Mouse (Mus musculus) frontal cortex, postnatal 14 days (tissue): ENCODE results near the gene Armcx1.
"Not testable (repeated sequence)": the region's sequence is repeated elsewhere in the genome, so short reads cannot be mapped to it uniquely, and the experiment has no call there.

Experiments used
- DNase-seq, 2 experiments: peaks; one replicate each; pipeline ENCODE4 v3.0.0; 2022; ENCODE audit warnings: low spot score in 2 of 2

Armcx1 gene

GRCm38 (mm10) chrX:134717752-134718308 lies at the start of gene Armcx1:
Armcx1 (plus strand) TSS chrX:134717963.
- DNase-seq: peak; percentile 49 to 63

- DNase-seq: no peak
Observed at GRCm38 (mm10) chrX:134675022-134675421, 42.7 kb upstream of the Armcx1 start.

DNA sequence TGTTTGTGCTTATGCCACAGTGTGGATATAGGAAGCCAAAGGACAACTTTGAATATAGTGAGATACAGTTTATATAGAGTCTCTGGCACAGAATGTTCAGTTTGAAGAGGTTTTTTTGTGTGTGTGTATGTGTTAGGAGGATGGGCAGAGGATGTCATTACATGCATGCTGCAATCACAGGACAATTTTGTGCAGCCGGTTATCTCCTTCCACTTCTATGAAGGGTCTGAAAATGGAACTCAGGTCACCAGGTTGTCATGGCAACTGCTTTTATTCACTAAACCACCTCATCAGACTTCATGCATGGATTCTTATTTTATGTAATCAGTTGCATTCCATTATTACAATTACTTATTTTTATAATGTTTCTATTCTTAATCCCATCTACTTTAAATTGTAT lies 41.8 kb upstream of the Armcx1 start:
- no peak for DNase-seq

DNA sequence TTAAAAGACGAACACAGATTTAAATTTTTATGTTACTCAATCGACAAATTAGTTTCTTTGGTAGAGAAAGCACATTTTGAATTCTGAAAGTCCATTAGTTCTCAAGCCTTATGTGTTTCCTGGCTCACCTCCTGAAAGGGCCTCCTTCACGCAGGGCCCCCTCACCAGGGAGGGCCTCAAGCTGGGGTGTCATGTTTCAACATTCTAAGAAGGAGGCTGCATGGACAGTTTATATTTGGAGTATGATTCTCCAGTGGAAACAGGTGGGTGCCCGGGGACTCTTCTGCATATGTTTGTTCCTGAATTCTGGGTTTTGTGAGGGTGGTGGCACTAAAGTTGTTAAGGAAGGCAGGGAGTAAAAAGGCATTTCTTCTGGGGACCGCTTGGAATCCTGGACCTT lies 32.8 kb upstream of the Armcx1 start:
- DNase-seq: no peak

GRCm38 (mm10) chrX:134686267-134686666 lies 31.5 kb upstream of the Armcx1 start, which contains the start of gene Armcx4:
Armcx4 (plus strand) TSS chrX:134686519.
- DNase-seq: peak; percentile 62 to 75

DNA sequence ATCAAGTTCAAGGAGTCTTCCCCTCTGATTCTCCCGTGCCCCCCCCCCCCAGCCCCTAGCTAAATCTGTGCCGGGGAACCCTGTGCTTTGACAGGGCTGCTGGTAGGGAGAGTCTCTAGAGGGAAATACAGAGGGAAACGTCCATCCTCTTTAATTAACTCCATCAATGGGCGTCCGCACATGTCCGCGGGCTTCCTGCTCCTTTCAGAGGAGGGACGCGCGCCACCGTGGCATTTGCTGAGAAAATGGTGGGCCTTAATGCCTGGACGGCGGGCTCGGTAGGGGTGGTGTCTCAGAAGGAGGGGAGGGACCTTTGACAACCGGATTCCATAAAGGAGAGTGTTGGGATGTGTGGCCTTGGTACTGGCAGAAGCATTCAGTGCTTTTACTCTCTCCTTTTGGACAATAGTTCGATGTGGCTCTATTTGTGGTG lies 31.0 kb upstream of the Armcx1 start:
- no peak for DNase-seq

GRCm38 (mm10) chrX:134689676-134690075 lies 28.1 kb upstream of the Armcx1 start:
- DNase-seq: no peak

DNA sequence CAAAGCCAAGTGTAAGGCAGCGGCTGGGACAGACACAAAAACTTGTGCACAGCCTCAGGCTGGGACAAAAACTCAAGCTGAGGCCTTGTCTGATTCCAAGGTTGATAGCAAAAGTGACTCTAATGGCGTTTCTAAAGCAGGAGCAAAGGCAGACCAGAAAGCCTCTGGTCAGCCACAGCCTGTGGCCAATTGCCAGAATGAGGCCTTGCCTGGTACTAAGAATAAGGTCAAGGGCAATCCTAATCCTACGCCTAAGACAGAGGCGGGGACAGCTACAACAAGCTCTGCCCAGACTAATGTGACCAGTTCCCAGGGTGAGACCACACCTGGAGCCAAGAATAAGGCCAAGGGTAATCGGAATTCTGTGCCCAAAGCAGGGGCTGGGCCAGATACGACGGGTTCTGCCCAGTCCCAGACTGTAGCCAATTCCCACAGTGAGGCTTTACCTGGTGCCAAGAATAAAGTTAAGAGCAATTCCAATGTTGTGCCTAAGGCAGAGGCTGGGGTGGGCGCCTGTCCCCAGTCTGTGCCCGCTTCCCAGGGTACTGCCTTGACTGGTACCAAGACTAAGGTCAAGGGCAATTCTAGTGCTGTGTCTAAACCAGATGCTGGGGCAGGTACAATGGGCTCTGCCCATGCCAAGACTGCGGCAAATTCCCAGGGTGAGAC lies 26.8 kb upstream of the Armcx1 start:
- DNase-seq: no peak

DNA sequence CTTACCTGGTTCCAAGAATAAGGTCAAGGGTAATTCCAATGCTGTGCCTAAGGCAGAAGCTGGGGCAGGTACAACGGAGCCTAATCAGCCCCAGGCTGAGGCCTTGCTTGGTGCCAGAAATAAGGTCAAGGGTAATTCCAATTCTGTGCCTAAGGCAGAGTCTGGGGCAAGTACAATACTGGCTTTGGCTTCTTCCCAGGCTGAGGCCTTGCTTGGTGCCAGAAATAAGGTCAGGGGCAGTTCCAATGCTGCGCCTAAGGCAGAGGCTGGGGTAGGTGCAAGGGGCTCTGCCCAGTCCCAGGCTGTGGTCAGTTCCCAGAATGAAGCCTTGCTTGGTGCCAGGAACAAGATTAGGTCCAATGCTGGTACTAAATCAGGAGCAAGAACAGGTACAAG lies 26.2 kb upstream of the Armcx1 start:
- DNase-seq: no peak

DNA sequence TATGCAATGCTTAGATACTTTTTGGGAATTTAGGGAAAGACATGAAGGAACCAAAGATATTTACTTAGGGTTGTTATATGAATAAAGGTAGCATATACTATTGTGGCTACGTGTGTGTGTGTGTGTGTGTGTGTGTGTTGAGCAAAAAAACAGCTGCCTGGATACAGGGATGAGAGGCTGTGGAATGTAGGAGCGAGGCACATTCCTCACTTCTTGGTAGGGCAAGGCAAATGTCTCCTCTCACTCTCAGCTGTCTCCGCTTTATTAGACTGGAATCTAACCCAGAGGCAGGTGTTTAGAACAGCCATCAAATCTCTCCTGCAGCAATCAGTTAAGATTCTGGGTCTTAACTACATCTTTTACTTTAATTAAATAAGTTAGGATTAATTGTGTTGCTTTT lies 900 bp upstream of the Armcx1 start:
- DNase-seq: no peak

- DNase-seq: peak; percentile 43 to 46
Observed at GRCm38 (mm10) chrX:134718524-134718923, 761 bp downstream of the Armcx1 start.

GRCm38 (mm10) chrX:134723762-134724161 lies 6.0 kb downstream of the Armcx1 start:
- not testable (repeated sequence) for DNase-seq

DNA sequence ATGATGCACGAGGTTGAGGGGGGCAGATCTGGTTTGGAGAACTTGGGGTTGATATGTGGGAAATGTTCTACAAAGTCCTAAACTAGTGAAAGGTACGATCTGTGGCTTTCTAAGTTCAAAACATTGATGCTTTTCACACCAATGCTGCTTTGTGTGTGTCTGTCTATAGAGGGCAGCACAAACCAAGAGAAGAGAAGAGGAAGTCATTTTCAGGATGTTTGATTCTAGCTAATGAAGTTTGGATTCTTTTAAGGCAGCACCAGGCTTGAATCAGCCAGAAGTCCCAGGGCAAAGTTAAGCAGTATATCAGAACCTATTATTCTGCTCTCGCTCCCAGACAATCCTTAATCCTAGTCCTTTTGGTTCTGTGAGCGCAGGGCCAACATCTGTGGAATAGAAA lies 12.0 kb downstream of the Armcx1 start:
- no peak for DNase-seq

DNA sequence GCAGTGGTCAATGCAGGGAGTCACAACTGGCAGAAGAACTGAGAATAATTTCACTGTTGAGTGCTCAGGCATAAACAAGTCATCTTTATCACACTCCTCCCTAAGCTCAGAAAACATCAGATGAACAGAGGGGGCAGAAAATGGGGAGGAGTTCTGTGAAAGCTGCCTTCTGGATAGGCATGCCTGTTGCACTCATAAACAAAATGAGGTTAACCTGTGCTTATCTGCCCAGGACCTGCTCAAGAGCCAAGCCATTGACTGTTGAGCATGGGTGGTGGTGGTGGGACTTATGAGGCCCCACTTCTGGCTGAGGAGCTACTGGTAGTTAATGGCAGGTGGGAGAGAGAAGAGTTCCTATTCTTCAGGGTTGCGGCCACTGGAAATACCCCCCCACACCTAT lies 20.0 kb downstream of the Armcx1 start:
- DNase-seq: no peak

DNA sequence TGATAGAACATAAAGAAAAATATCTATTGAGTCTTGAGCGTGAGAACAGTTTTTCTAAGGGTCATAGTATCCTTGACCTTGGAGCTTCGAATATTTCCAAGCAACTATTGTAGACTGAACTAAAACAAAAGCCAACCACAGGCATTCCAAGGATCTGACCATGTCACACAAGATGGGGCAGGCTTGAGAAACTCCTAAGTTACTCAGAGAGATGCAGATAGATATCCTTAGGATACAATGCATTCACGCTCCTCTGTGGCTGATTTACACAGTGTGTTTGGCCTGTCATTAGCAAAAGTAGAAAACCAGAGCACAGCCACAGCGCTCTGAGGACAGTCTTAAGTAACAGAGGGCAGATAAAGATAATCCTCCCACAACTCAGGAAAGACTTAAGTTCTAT lies 21.4 kb downstream of the Armcx1 start:
- no peak for DNase-seq

DNA sequence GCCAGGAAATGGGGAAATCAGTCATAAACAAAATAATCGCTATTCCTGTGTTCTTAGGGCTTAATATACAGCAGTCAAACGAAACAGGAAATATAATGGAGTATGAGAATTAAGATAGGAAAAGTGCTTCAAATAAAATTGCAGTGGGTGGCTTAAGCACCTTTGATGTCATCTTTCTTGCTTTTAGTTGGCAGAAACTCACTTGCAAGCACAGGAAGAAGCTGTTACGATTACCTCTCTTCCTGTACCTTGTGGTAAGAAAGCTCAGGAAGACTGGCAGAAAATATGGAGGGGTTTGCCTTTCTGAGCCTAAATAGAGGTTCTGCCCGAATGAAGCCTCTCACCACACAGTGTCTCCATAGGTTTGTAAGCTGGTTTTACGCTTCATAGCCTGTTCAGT lies 24.1 kb downstream of the Armcx1 start:
- no peak for DNase-seq

- peak in 1 of 2 experiments; percentile 45 for DNase-seq
Observed at GRCm38 (mm10) chrX:134746459-134746858, 28.7 kb downstream of the Armcx1 start.

GRCm38 (mm10) chrX:134750764-134751592 lies 33.2 kb downstream of the Armcx1 start, which contains the start of gene Armcx6:
Armcx6 (minus strand) TSS chrX:134751417.
- peak; percentile 42 to 47 for DNase-seq

GRCm38 (mm10) chrX:134751910-134752309 lies 34.1 kb downstream of the Armcx1 start:
- no peak for DNase-seq

- DNase-seq: no peak
Observed at GRCm38 (mm10) chrX:134752584-134752983, 34.8 kb downstream of the Armcx1 start.

GRCm38 (mm10) chrX:134756434-134757292 lies 38.9 kb downstream of the Armcx1 start, which contains the start of gene Armcx3:
Armcx3 (plus strand) TSS chrX:134756595.
- peak in 1 of 2 experiments; percentile 33 for DNase-seq
